Mouse (Mus musculus): ENCODE results near the gene Snd1.
"Not testable (repeated sequence)": the region's sequence is repeated elsewhere in the genome, so short reads cannot be mapped to it uniquely, and the experiment has no call there.

The Snd1 gene

DNA sequence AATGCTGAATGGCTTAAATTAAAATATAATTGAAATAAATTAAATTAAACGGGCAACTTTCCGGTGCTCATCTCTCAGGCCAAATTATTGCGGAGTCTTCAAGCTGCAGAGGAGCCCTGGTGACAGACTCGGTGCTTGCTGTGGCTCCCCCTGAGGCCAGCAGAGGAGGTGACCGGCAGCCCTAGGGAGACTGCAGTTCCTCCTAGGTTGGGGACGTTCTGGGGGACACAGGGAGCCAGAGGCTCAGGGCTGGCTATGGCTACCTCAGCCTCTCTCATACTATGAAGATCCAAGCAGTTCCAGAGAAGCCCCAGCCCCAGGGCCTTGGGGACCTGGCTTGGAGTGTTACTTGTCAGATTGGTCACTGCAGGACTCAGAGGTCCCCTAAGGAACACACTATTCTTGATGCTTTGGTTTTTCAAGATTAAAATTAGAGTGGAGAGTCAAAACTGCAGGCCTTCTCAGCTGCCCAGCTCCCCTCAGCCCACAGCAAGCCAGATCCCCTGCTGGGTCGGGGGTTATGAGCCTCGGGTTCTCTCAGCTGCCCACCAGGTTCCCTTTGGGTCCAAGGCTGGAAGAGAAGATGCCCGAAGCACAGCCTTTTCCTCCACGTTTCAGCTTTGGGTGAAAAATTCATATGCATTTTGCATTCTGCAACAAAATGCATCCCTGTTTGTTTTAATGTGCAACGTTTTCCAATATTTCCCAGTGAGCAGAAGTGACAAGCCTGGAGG, 448.3 kb downstream of the Snd1 start:
- DNase-seq: no peak

DNA sequence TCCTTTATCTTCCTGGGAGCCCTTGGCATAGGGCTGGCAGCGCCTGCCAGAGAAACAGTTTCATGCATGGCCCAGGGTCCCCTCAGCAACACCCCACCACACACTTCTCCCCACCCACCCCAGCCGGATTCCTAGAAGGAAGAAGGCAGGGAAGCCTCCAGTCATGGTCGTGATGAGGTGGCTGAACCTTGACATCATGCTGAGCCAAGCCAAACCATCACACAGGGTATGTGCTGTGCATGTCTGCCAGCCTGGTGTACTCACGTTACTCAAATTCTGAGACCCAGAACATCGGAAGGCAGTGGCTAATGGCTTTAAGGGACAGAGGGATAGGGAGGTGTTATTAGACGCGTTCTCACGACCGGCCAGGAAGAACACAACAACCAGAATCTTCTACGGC, 448.9 kb downstream of the Snd1 start:
- no peak for DNase-seq

DNA sequence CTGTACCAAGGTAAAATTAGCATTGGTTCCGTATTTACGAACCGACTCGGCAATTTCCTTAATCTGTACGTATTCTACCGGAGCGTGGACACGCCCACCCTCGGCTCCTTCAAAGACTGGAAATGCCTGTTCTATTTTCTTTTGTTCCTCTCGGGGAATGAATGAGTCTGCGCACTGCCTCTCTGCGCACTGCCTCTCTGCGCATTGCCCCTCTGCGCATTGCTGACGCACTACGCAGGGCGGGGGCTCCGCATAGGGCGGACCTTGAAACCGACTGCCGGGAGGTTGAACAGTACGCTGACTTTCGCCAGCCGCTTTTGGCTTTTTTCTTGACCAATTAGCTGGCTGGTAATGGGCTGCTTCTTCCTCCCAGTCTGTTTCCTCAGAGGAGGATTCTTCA, 453.0 kb downstream of the Snd1 start:
- not testable (repeated sequence) for DNase-seq

DNA sequence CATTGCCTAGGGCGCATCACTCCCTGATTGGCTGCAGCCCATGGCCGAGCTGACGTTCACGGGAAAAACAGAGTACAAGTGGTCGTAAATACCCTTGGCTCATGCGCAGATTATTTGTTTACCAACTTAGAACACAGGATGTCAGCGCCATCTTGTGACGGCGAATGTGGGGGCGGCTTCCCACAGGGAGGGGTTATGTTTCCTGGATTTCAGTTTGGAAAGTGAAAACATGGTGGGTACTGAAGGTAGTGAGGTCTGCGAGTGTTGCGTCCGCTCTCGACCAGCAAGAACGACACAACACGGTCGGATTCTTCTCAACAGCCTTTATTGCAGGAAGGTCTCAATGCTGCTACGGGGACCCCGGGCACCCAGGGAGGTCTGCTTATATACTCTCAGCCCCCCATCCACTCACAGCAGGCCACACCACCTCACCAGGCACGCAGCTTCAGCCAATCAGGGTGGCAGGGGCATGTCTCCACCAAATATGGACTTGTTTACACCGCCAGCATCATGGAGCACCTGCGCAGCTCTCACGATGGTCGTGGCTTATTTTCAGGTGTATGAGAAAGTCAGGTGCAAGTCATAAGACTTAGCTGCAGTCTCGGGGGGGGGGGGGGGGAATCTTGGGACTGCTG, 454.3 kb downstream of the Snd1 start:
- not testable (repeated sequence) for DNase-seq

DNA sequence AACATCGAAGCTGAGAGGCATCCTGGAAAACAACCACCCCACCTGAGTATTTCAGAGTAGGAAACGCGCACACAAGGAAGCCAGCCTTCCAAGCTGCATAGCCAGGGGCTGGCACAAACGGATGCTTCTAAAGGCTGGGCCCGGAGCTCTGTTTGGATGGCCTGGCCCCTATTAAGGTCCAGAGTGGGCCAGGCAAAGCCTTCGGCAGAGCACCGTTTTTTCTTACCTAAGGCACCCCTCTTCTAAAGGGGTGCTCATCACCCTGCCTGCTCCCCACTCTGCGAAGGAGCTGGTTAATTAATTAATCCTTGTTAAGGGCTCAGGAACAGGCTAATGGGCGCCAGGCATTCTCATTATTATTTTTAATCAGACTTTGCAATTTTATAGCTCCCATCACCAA, 456.3 kb downstream of the Snd1 start:
- no peak for DNase-seq

DNA sequence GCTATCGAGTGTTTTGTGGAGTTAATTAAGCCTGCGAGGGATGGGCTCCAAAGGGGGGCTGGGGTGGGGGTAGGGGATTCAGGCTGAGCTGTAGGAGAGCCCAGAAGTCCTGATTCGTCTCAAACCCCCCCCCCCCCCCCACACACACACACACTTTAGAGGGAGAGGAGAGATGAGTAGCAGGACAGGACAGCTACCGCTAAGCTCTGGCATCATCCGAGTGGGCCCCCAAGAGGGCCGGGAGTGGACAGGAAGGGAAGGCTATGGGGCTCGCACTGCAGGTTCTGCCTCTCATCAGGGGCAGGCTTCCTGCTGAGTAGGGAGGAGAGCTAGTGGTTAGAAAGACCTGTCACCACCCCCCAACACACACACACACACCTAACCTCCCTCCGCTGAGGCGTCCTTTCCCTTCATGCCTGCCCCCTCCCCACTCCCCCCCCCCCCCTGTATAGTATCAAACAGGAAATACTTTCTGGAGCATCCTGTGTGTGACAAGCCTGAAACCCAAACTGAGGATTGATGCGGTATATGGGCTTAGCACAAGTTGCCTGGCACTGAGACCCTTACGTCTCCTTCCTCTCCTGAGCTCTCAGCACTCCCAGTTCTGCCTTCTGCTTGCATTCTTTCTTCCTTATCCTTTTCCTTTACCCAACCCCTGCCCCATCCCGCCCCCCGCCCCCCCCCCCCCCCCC, 456.8 kb downstream of the Snd1 start:
- DNase-seq: no peak

DNA sequence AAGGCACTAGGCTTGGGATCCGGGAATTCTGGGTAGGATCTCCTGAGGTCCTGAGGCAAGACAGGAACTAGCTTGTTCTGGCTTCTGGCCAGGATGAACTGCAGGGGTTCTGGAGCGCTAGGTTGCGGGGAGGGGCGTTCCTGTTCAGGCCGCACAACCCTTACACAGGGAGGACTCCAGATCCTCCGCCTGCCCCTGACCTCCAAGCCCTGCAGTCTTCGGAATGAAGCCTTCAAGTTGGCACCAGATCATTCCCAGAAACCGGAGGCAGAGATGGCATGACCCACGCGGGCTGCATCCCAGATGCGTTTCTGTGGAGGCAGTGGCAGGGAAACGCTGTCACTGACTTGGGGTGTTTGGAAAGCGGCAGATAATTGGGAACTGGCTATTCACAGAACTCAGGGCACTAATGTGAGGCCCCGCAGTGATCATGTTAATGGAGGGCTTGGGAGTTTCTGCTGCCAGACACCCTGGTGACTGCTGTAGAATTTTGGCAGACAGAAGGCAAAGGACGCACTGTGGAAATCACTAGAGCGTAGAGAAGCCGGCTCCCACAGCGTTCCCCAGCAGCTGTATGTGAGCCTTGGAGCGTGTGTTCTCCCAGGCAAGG, 457.5 kb downstream of the Snd1 start:
- DNase-seq: no peak

DNA sequence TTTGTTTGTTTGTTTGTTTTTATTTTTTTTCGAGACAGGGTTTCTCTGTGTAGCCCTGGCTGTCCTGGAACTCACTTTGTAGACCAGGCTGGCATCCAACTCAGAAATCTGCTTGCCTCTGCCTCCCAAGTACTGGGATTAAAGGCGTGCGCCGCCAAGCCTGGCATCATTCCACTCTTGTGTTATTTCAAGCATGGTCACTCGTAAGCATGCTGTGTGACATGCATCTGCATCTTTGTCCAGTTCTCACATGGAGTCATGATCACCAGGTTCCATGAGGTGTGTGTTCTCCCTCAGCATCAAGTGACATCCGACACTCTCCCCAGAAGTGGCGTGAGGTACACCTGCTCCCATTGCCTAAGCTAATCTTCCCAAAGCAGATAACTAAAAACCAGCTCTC, 460.8 kb downstream of the Snd1 start:
- DNase-seq: no peak

DNA sequence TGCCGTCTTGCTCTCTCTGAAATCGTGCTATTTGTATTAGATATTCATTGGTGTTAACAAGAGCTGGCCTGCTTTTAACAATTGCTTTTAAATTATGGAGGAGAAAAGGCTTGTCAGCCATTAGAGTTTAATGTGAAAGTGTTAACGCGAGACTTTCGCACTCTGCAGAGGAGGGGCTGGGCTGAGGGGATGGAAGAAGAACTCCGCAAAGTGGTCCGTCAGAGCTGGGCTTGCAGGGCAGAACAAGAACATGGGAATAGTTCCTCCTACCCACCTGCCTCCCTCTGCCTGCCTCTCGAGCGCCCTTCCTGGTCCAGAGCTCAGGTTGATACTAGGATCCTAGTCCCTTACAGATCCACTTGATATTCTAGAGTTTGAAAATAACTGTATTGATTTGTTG, 472.3 kb downstream of the Snd1 start:
- DNase-seq: no peak

DNA sequence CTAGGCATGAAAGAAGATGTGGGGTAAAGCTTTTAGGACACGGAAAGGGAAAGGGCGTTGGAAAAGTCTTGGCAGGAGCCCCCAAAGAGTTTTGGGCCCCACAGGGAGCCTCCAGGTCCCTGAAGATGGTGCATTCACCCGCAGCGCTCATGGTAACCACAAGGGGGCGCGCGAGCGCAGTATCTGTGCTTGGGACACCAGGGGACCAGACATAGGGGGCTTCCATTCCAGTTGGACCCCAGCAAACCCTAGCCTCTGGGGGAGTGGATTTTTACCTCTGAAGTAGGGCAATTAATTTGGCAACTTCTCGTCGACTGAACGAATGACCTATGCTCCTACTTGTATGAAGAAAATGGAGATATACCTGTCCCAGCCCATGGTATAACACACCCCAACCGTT, 474.3 kb downstream of the Snd1 start:
- DNase-seq: peak; percentile 66 to 83

DNA sequence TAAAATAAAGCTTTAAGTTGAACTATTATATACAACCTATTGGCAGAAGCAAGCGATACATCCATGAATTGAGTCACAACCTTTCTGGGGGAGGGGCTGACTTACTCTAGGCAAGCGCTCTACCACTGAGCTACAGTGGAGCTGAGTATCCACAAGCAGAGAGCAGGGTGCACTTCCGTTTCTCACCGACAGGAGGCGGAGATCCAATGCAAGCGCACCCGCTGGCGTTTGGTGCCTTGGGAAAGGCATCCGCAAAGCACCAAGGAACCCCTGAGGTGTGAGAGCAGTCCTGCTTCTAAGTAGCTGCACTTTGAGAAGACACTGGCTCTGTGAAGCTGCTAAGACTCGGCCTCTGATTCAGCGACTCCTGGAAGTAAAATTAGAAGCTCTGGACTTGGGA, 480.6 kb downstream of the Snd1 start:
- DNase-seq: peak; percentile 56 to 73

DNA sequence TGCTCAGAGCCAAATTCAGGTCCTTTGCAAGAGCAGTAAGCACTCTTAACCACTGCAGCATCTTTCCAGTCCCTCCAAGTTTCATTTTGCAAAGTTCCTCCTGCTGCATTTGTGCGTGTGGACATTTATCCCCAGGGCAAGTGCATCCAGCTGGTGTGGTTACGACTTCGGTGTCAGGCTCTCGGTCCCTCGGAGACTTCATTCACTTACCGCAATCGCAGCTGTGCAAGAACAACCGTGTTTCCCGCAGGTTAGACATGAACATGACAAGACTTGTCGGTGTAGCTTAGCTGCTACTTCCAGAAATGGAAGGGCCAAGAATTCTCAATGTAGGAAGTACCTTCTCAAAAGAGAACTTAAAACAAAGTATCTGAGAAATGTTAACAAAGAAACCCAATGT, 482.5 kb downstream of the Snd1 start:
- no peak for DNase-seq

DNA sequence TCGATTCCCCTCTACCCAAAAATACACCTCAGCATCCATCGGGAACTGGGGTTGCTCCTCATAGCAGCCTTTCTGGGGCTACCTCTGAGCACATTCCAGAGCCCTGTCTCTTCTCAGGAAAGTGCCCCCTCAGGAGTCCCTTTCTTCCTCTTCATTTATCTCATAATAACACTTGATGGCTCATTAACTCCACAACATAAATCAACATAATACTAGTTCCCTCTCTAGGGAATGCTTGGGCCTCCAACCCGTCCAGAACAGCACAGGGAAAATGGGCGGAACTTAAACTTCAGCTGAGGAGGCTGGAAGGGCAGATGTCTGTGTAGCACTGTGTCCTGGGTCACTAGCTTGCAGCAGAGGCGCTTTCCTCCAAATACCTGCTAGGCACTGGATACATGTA, 488.2 kb downstream of the Snd1 start:
- DNase-seq: no peak

DNA sequence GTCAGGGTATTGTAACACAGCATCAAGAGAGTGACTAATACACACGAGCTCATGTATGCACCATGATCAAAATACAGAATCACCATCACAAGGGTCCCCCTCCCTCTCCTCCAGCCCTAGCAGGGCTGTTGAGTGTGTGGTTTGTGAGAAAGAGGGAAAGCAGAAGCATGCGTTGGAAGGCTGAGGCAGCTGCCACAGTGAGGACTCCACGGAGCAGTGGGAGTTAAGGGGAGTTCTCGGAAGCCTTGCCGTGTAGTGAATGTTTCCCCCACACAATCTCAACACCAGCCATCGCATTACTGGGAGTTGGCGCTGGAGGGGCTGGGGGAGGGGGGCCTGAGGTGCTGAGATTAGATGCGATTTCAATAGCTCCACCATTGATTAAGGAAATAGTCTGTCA, 490.3 kb downstream of the Snd1 start:
- no peak for DNase-seq

DNA sequence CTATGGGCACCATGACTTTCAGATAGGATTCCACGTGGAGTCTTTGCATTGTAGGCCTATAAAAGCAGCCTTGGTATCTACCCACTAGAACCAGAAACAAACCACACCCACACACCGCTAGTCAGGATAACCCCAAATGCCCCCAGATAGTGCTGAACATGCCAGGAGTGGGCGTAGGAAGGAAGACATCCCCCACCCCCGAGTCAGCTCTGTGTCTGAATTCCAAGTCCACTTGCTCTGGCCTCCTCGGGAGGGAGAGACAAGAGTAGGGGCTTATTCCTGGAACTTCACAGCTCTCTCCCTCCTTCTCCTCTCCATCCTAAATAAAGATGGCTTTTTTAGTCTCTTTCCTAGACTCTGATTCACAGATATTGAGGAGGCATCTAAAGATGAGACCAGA, 494.7 kb downstream of the Snd1 start:
- no peak for DNase-seq

DNA sequence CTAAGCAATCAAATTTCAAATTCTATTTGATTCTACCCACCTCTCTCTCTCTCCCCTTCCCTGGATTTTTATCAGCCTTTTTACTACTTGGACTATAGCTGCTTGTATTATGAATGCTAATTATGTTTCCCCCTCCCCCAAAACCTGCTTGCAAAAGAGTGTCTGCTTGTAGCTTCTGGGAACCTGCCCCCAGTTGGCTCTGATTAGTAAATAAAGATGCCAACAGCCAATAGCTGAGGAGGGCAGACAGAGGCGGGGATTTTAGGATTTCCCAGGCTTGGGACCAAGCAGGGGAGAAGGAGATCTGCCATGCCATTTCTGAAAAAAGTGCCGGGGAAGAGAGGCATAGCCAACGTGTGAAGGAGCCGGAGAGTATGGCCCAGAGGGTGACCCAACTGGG, 495.8 kb downstream of the Snd1 start:
- DNase-seq: no peak

DNA sequence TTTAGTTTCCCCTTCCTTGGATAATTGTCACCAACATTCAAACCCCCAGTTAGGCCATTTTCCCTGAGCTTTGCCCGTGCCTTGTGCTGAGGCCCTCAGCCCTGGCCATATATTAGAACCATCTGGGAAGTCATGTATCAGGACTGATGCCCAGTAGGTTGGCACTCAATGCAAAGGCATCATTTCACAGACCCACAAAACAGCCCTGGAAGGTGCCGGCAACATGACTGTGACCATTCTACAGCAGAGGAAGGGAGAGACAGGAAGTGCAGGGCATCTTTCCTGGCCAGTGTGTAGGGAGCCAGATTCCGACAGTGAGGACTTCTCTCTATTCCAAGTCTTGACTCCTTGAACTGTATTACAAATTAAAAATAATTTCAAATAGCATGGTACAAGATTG, 499.6 kb downstream of the Snd1 start:
- no peak for DNase-seq

DNA sequence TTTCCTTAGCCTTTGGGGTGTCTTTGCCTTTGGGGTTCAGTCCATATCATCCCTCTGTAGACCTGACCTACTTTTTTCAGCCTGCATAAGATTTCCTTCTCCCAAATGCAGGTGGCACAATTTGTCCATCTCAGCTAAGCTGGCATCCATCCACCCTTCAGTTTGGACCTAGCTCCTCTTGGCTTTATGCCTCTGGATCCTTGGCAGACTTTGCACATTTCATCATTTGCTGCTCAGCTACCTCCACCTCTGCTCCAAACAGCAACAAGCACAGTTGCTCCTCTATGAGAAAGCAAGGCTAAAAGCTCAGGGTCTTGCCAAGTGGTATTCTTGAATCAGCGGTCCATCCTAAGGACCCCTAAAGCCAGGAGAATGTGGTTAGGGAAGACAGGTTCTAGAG, 500.2 kb downstream of the Snd1 start:
- DNase-seq: peak; percentile 61 to 63

DNA sequence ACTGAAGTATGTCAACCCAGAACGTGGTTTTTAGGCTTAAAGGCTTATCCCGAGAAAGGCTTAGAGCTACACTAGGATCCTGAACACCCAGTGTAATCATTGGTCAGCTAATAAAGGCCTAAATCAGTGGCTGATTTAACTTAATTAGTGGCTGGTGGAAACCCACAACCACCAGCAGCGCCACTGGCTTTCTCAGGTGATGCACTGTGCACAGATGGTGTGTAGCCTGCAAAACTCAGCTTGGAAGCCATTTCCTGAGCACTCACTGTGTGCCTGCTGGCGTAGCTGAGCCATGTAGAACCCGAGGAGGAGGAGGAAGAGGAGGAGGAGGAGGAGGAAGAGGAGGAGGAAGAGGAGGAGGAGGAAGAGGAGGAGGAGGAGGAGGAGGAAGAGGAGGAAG, 503.1 kb downstream of the Snd1 start:
- DNase-seq: no peak

DNA sequence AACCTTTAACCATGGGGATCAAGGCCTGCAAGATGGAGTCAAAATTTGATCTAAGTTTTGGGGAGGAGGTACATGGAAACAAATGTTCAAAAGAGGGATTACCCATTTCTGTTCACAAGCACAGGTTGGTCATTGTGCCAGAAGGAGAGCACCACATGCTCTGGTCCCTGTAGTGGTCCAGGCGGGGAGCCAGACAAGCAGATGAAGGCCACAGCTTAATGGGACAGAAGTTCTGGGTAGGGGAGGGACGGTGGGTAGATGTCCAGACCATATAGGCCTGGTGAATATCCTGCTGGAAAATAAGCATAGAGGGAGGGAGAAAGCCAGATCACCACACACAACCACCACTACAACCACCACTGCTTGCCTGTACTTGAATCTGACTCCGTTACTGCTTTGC, 503.9 kb downstream of the Snd1 start:
- DNase-seq: no peak

DNA sequence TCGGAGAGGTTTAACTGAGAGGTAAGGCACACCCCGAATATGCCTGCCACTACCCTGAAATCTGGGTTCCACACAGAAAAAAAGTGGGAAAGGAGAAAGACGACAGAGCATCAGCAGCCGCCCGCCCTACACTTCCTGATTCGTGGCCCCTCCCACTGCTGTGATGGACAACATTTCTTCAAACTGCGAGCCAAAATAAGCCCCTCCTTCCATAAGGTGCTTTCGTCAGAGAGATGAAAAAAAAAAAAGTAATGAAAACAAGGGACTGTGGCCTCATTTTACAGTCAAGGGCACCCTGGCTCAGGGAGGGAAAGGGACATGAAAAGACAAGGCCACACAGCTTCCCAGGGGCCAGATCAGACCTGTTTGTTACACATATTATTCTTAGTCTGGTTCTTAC, 504.6 kb downstream of the Snd1 start:
- no peak for DNase-seq

DNA sequence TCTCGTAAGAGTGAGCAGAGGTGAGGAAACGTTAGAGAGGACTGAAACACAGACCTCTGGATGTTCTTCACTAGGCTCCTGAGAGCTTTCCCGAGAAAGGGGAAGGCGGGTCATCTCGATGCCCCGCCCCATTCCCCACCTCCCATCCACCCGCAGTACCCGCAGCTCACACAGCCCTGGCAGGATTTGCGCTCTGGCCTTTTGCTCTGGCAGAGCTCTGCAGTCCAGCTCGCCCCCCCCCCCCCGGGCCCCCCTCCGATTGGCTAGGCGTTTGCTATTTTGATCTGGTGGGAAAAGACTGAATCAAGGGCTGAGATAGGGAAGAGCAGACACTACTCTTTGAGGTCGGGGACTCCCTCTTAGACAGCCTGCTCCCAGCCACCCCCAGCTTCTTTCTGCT, 505.3 kb downstream of the Snd1 start:
- peak; percentile 8 to 63 for DNase-seq

DNA sequence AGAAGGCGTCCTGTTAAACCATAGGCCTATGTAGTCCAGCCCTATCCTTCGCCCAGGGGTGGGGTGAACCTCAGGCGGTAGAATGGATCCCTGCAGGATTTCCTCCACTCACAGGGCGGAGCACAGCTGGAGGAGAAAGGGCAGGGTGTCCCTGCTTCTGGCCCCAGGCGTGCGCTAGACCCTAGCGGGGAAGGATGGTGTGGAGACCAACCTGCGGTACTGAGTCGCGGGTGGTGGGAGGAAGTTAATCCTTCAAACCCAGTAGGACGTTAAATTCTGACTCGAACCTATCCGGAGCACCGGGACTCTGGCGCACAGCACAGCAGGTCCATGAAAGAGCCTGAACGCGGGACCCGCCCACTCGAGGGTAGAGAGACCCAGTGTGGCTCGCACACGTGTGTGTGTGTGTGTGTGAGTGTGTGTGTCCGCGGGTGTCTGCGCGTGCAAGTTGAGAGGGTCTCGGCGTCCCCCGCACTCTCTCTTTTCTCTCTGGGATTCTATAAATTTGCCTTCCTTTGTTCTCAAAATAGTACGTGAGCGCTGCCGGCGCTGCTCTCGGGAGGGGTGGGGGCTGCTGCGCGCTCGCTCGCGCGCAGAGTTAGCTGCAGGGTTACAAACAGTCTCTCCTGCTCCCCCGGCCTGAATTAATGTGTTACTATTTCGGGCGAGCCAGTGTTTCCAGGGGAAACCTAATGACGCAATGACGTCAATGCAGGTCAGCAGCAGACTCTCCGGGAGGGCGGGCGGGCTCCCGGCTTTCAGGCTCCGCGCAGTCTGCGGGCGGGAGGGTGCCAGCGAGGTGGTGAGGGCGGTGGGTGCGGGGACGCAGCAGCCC, 506.0 kb downstream of the Snd1 start:
- DNase-seq: peak; percentile 57 to 80

Data from kidney, postnatal 25 days (tissue).